Mouse (Mus musculus) midbrain, embryonic 15.5 days (tissue): Measurements from ENCODE around the gene Prdm5. TPM values are rescaled to one million over a fixed set of nuclear protein-coding genes. Genes with fewer than 3 reads are reported as not detected.

Source experiments
- ATAC-seq: fragments of 200-750 bp; cut with Nextera tagmentation; replicated peaks from 2 replicates; pipeline ENCODE4 v1.8.0; 2017; ENCODE audit warnings: moderate TSS enrichment
- H3K27ac ChIP-seq: fragments of 300-500 bp; sonication (generic); 2 replicates; pipeline ENCODE4 v1.5.1; 2015; ENCODE audit warnings: mild to moderate bottlenecking, inconsistent platforms
- H3K27me3 ChIP-seq: fragments of 300-500 bp; sonication (generic); replicated peaks from 2 replicates; pipeline ENCODE4 v1.6.1; 2015; ENCODE audit warnings: inconsistent platforms
- H3K36me3 ChIP-seq: fragments of 300-500 bp; sonication (generic); replicated peaks from 2 replicates; pipeline ENCODE4 v1.6.1; 2015; ENCODE audit warnings: inconsistent platforms
- H3K4me1 ChIP-seq: fragments of 300-500 bp; sonication (generic); 2 replicates; pipeline ENCODE4 v1.6.1; 2015; ENCODE audit warnings: inconsistent platforms
- H3K4me2 ChIP-seq: fragments of 300-500 bp; sonication (generic); 2 replicates; pipeline ENCODE4 v1.6.1; 2015; ENCODE audit warnings: inconsistent platforms, mild to moderate bottlenecking, moderate library complexity
- H3K4me3 ChIP-seq: fragments of 300-500 bp; sonication (generic); 2 replicates; pipeline ENCODE4 v1.5.1; 2015; ENCODE audit warnings: mild to moderate bottlenecking, inconsistent platforms
- H3K9ac ChIP-seq: fragments of 300-500 bp; sonication (generic); 2 replicates; pipeline ENCODE4 v1.6.1; 2015; ENCODE audit warnings: mild to moderate bottlenecking, inconsistent platforms
- H3K9me3 ChIP-seq: fragments of 300-500 bp; sonication (generic); 2 replicates; pipeline ENCODE4 v1.6.1; 2016; ENCODE audit warnings: inconsistent platforms
- WGBS: fragments of 180-500 bp; shearing (Covaris S2); methylation state at CpG from one replicate; pipeline ENCODE4 v1.1.7; 2015; ENCODE audit warnings: mixed read lengths; 5-methylcytosine and 5-hydroxymethylcytosine counted together
- polyA plus RNA-seq: library from polyadenylated mRNA; unstranded; fragments of >200 nt; fragmentation: Nextera tagmentation; extraction: Ambion mirVana; gene quantifications from 2 replicates; pipeline ENCODE4 v1.2.1, GENCODE M21; 2015

The Prdm5 gene
- 5.2 and 5.5 TPM in 2 replicates for polyA plus RNA-seq

- ATAC-seq: peak; percentile 94
- Histone ChIP-seq H3K27ac (peak within 1 kb of the TSS; percentile 66), H3K9me3 (no peaks in the 10 kb centered on the region), H3K4me1 (peaks cover 10% of the 10 kb centered on the region), H3K27me3 (no peaks in the 10 kb centered on the region), H3K4me3 (peak within 1 kb of the TSS; percentile 59), H3K36me3 (no peaks in the 10 kb centered on the region), H3K9ac (peak within 1 kb of the TSS; percentile 70), H3K4me2 (peak within 1 kb of the TSS; percentile 98)
- WGBS: 4% methylated on average over 54 of the region's 56 CpGs
Measured at GRCm38 (mm10) chr6:65778861-65779688, at the start of gene Prdm5. Gene Prdm5 (plus strand): TSS chr6:65778988.

DNA sequence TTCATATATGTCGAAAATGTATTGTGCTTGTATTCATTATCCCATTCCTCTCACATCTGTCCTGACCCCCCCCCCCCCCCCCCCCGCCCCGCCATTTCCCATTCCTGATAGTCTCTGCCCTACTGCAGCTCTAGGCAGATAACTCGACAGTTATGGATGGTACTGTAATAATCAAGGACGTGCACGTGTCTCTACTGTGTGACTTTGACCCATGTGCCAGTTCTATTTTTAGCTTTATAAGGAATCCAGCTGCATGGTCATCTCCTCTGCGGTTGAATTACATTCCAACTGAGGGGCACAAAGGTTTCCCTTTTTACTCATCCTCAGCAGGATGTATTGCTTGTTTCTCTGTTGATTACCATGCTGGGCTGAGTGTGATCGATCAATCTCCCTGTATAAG is 39.3 kb upstream of the Prdm5 start:
- Histone ChIP-seq H3K27me3 (no peaks in the 10 kb centered on the region), H3K27ac (no peak overlapping the region)
- WGBS: 75% methylated on average over 7 of the region's 8 CpGs

GRCm38 (mm10) chr6:65743144-65743870 is 35.5 kb upstream of the Prdm5 start:
- no peak overlapping the region for H3K4me3 ChIP-seq
- no peak for ATAC-seq

More for the DNA sequence above, 39.3 kb upstream of the Prdm5 start:
- H3K4me1 ChIP-seq: no peaks in the 10 kb centered on the region
- no peak overlapping the region for H3K4me3 ChIP-seq
- H3K9me3 ChIP-seq: no peaks in the 10 kb centered on the region
- H3K9ac ChIP-seq: no peak overlapping the region
- ATAC-seq: no peak
- H3K36me3 ChIP-seq: no peaks in the 10 kb centered on the region
- H3K4me2 ChIP-seq: no peak overlapping the region

DNA sequence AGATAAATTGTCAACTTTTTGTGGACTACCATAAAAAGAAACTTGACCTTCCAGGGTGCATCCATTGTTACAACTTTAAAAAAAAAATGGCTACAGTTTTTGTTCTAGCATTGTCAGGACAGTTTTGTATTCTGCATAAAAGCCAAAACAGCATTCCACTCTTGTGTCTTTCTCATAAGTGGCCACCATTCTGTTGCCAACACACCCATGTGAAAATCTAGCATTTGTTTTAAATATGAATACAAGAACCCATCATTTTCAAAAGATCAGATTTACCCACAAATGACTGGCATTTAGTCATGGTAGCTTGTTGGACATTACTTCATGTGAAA is 35.0 kb upstream of the Prdm5 start:
- no peak overlapping the region for H3K9ac ChIP-seq
- no peaks in the 10 kb centered on the region for H3K36me3 ChIP-seq
- ATAC-seq: no peak
- H3K4me1 ChIP-seq: no peaks in the 10 kb centered on the region
- no peak overlapping the region for H3K4me2 ChIP-seq
- no peak overlapping the region for H3K27ac ChIP-seq
- no peak overlapping the region for H3K4me3 ChIP-seq
- no peaks in the 10 kb centered on the region for H3K9me3 ChIP-seq
- H3K27me3 ChIP-seq: no peaks in the 10 kb centered on the region

More at GRCm38 (mm10) chr6:65743144-65743870, 35.5 kb upstream of the Prdm5 start:
- Histone ChIP-seq H3K4me2 (no peak overlapping the region), H3K27me3 (no peaks in the 10 kb centered on the region), H3K9ac (no peak overlapping the region), H3K4me1 (no peaks in the 10 kb centered on the region), H3K36me3 (no peaks in the 10 kb centered on the region), H3K9me3 (no peaks in the 10 kb centered on the region), H3K27ac (no peak overlapping the region)
- WGBS: 5% methylated on average over 1 of the region's 1 CpGs

DNA sequence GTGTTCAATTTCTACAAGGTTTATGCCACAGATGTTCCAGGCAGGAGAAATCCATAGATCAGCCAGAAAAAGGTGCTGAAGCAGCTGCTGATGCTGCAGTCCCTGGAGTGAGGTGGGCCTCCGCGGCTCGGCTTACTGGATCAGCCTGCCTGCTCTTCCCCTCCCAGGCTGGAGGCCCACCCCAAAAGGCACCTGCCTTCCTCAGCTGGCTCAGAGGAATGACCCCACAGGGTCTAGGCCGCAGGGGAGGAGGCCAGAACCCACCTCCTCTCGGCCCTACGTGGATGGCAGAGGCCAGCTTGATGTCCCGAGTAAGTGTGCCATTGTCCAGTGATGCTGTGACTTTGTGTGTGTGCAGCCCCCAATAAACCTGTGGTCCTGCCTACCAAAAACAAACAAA is 20.6 kb upstream of the Prdm5 start:
- H3K27ac ChIP-seq: no peak overlapping the region
- H3K4me1 ChIP-seq: no peaks in the 10 kb centered on the region
- H3K9ac ChIP-seq: no peak overlapping the region
- H3K9me3 ChIP-seq: no peaks in the 10 kb centered on the region
- H3K4me2 ChIP-seq: no peak overlapping the region
- ATAC-seq: no peak
- no peaks in the 10 kb centered on the region for H3K27me3 ChIP-seq
- H3K4me3 ChIP-seq: no peak overlapping the region
- no peaks in the 10 kb centered on the region for H3K36me3 ChIP-seq
- 49% methylated on average over 7 of the region's 7 CpGs for WGBS

DNA sequence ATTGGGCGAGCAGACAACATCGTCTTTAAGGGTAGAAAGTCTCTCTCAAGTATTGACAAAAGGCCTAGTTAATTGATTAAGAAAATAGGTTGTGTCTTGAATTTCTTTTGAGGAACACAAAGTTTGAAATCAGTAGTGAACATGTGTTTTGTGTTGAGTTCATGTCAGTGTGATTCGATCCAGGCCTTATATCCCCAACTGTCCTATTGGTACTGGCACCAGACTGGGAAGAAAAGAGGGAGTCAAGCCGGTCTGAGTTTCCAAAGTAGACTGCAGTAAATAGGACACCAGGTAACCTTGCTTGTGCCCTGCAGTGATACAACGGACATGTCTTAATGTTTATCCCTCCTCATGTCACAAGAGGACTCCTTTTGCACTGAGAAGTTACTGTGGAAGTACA is 19.6 kb upstream of the Prdm5 start:
- no peak overlapping the region for H3K9ac ChIP-seq
- ATAC-seq: no peak
- WGBS: 84% methylated on average over 5 of the region's 5 CpGs

DNA sequence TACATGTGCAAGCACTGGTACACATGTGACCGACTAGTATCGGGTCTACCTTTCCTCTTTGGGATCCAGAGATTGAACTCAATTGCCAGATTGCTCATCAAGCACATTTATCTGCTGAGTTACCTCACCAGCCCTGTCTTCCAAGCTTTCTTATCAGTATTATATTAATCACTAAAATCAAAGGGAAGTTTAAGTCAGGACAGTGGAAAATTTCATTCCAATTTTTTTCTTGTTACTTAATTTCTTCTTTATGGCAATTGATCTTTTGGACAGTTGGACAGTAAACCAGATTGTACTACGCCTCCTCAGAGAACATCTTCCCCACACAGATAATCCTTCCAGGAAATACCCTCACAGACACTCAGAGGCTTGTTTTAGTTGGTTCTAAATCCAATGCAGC is 18.7 kb upstream of the Prdm5 start:
- 93% methylated on average over 3 of the region's 3 CpGs for WGBS
- no peaks in the 10 kb centered on the region for H3K36me3 ChIP-seq
- no peak overlapping the region for H3K9ac ChIP-seq
- no peaks in the 10 kb centered on the region for H3K4me1 ChIP-seq
- H3K27me3 ChIP-seq: no peaks in the 10 kb centered on the region
- H3K4me2 ChIP-seq: no peak overlapping the region
- no peaks in the 10 kb centered on the region for H3K9me3 ChIP-seq
- no peak overlapping the region for H3K4me3 ChIP-seq
- no peak for ATAC-seq
- no peak overlapping the region for H3K27ac ChIP-seq

More for the DNA sequence above, 19.6 kb upstream of the Prdm5 start:
- Histone ChIP-seq H3K4me2 (no peak overlapping the region), H3K9me3 (no peaks in the 10 kb centered on the region), H3K36me3 (no peaks in the 10 kb centered on the region), H3K27me3 (no peaks in the 10 kb centered on the region), H3K4me1 (no peaks in the 10 kb centered on the region), H3K4me3 (no peak overlapping the region), H3K27ac (no peak overlapping the region)

DNA sequence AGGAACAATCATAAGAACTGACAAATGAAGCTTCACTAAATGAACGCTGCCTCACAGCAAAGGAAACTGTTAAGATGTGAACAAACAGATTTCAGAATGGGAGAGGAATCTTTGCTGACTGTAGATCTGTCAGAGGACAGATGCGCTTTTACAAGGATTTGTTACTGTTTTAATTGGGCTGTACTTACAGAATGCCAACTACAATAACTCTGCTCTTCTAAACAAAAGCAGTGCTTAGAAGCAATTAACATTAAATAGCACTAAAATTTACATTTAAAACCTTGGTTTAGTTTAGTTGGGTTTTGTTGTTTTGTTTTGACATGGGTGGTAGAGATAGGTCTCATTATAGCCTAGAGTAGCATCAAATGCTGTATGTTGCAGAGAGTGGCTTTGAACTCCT is 14.3 kb upstream of the Prdm5 start:
- 91% methylated on average over 2 of the region's 2 CpGs for WGBS
- Histone ChIP-seq H3K4me2 (no peak overlapping the region), H3K27ac (no peak overlapping the region)

DNA sequence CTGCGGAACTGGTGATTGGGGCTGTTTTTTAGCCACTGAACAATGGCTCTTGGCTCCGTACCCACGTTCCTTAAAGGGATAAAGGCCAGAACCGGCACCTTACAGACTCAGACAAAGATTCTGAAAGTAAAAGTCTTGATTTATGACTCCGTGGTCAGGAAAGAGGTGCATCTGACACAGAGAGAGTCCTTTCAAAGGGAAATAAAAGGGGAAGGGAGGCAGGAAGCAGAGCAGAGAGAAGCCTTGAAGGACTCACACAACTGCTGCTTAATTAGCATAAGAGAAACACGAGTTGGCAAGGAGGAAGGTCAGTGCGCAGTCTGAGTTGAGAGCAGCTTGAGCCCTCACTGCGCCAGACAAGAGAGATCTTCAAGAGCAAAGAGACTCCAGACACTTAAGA is 13.7 kb upstream of the Prdm5 start:
- Histone ChIP-seq H3K4me1 (no peaks in the 10 kb centered on the region), H3K9ac (no peak overlapping the region), H3K4me3 (no peak overlapping the region), H3K9me3 (no peaks in the 10 kb centered on the region), H3K36me3 (no peaks in the 10 kb centered on the region), H3K4me2 (no peak overlapping the region), H3K27ac (no peak overlapping the region), H3K27me3 (no peaks in the 10 kb centered on the region)
- 18% methylated on average over 8 of the region's 8 CpGs for WGBS
- peak; percentile 78 for ATAC-seq

More for the DNA sequence above, 14.3 kb upstream of the Prdm5 start:
- H3K36me3 ChIP-seq: no peaks in the 10 kb centered on the region
- no peaks in the 10 kb centered on the region for H3K4me1 ChIP-seq
- no peak overlapping the region for H3K4me3 ChIP-seq
- no peaks in the 10 kb centered on the region for H3K9me3 ChIP-seq
- H3K27me3 ChIP-seq: no peaks in the 10 kb centered on the region
- ATAC-seq: no peak
- no peak overlapping the region for H3K9ac ChIP-seq

DNA sequence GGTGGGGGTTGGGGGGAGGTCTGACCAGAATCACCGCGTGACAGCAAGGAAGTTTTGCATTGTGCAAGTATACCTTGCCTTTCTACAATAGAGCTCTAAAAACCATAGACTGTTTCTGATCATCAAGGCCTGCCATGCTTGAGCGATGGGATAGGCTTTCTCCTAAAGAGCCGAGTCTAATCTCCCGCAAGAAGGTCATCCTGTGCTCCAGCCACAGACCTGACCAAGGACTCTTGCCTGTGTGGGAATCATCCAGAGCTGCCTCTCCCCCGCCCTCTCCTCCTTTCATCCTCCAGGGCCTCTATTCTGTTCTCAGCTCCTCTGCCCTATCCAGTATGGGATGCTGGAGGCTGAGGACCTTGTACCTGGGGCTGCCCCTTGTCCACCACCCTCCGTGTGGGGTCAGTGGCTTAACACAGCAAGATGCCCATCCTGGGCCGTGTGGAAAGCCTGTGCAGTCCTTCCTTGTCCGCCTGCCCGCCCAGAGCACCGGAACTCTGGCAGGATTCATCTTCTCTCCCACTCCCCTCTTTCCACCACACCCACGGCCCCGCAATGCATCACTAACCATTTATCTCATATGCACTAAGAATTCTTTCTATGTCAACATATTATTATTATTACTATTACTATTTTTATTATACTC is 12.9 kb upstream of the Prdm5 start:
- no peaks in the 10 kb centered on the region for H3K27me3 ChIP-seq
- H3K9ac ChIP-seq: no peak overlapping the region
- no peak overlapping the region for H3K27ac ChIP-seq
- WGBS: 84% methylated on average over 13 of the region's 13 CpGs
- H3K9me3 ChIP-seq: no peaks in the 10 kb centered on the region
- H3K4me3 ChIP-seq: no peak overlapping the region
- H3K4me1 ChIP-seq: no peaks in the 10 kb centered on the region
- ATAC-seq: no peak
- no peak overlapping the region for H3K4me2 ChIP-seq
- no peaks in the 10 kb centered on the region for H3K36me3 ChIP-seq

- H3K9ac ChIP-seq: no peak overlapping the region
- H3K4me1 ChIP-seq: no peaks in the 10 kb centered on the region
- no peaks in the 10 kb centered on the region for H3K36me3 ChIP-seq
- H3K4me3 ChIP-seq: no peak overlapping the region
- H3K27ac ChIP-seq: no peak overlapping the region
- WGBS: 90% methylated on average over 5 of the region's 5 CpGs
- H3K4me2 ChIP-seq: no peak overlapping the region
- no peaks in the 10 kb centered on the region for H3K9me3 ChIP-seq
- H3K27me3 ChIP-seq: no peaks in the 10 kb centered on the region
- no peak for ATAC-seq
Measured at GRCm38 (mm10) chr6:65767911-65768310, 10.9 kb upstream of the Prdm5 start.

DNA sequence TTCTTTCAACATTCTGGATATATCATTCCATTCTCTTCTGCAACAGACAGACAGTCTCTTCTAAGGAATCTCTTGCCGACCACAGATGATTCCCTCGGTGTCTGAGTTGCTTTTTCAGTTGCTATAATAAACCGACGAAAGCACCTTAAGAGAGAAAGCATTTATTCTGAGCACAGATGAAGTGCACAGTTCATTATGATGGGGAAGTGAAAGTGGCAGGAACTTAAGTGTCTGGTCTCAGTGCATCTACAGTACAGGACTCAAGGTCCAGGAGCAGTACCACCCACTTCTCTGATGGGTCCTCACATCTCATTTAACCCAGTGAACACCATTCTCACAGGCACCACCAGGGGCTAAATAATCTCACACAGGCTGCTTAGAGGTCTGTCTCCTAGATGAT is 5.2 kb upstream of the Prdm5 start:
- H3K4me2 ChIP-seq: no peak overlapping the region
- 90% methylated on average over 4 of the region's 4 CpGs for WGBS
- H3K9ac ChIP-seq: no peak overlapping the region
- H3K4me1 ChIP-seq: peaks cover 3% of the 10 kb centered on the region
- H3K4me3 ChIP-seq: no peak overlapping the region
- no peak for ATAC-seq
- no peaks in the 10 kb centered on the region for H3K27me3 ChIP-seq
- H3K36me3 ChIP-seq: no peaks in the 10 kb centered on the region
- H3K27ac ChIP-seq: no peak overlapping the region
- no peaks in the 10 kb centered on the region for H3K9me3 ChIP-seq
